Mouse (Mus musculus) embryo, embryonic 10 days (tissue): Measurements from ENCODE around the gene Igsf21.

Experiments used
- DNase-seq: peaks from one replicate; pipeline ENCODE4 v3.0.0-alpha.2; 2015; ENCODE audit warnings: low spot score

The Igsf21 gene

GRCm38 (mm10) chr4:140143178-140143577 lies 103.4 kb downstream of the Igsf21 start:
- no peak for DNase-seq

- DNase-seq = no peak
Measured at GRCm38 (mm10) chr4:140140485-140140884, 106.1 kb downstream of the Igsf21 start.

GRCm38 (mm10) chr4:140138846-140139245 lies 107.7 kb downstream of the Igsf21 start:
- DNase-seq = no peak

GRCm38 (mm10) chr4:140131625-140132321 lies 114.8 kb downstream of the Igsf21 start:
- DNase-seq = no peak

GRCm38 (mm10) chr4:140131201-140131600 lies 115.4 kb downstream of the Igsf21 start:
- DNase-seq = peak; percentile 63

GRCm38 (mm10) chr4:140129553-140130275 lies 116.9 kb downstream of the Igsf21 start:
- no peak for DNase-seq

- DNase-seq = no peak
Measured at GRCm38 (mm10) chr4:140128116-140128515, 118.5 kb downstream of the Igsf21 start.

GRCm38 (mm10) chr4:140125806-140126205 lies 120.8 kb downstream of the Igsf21 start:
- DNase-seq = no peak

- DNase-seq = no peak
Measured at GRCm38 (mm10) chr4:140122534-140122933, 124.0 kb downstream of the Igsf21 start.

- no peak for DNase-seq
Measured at GRCm38 (mm10) chr4:140117275-140117691, 129.3 kb downstream of the Igsf21 start.

- DNase-seq = no peak
Measured at GRCm38 (mm10) chr4:140115756-140116155, 130.8 kb downstream of the Igsf21 start.

- DNase-seq = no peak
Measured at GRCm38 (mm10) chr4:140115053-140115452, 131.5 kb downstream of the Igsf21 start.

GRCm38 (mm10) chr4:140113690-140114475 lies 132.7 kb downstream of the Igsf21 start:
- no peak for DNase-seq

- no peak for DNase-seq
Measured at GRCm38 (mm10) chr4:140109626-140109948, 137.0 kb downstream of the Igsf21 start.

- DNase-seq = no peak
Measured at GRCm38 (mm10) chr4:140108871-140109625, 137.5 kb downstream of the Igsf21 start.

- no peak for DNase-seq
Measured at GRCm38 (mm10) chr4:140107161-140107560, 139.4 kb downstream of the Igsf21 start.

GRCm38 (mm10) chr4:140104795-140105194 lies 141.8 kb downstream of the Igsf21 start:
- DNase-seq = no peak

- DNase-seq = peak; percentile 41
Measured at GRCm38 (mm10) chr4:140103341-140104027, 143.1 kb downstream of the Igsf21 start.

- DNase-seq = no peak
Measured at GRCm38 (mm10) chr4:140102581-140103200, 143.9 kb downstream of the Igsf21 start.

GRCm38 (mm10) chr4:140101106-140101505 lies 145.5 kb downstream of the Igsf21 start:
- DNase-seq = peak; percentile 61

- DNase-seq = peak; percentile 21
Measured at GRCm38 (mm10) chr4:140100141-140100540, 146.4 kb downstream of the Igsf21 start.
